Mouse (Mus musculus) E14TG2a.4 (cell line): ENCODE measurements at regions not wholly inside any gene's neighbourhood (a gene's known extent, or its start where the extent isn't known, plus 50 kb on each side); places are given as distances from the start of the nearest gene placed in this dataset.

Experiments used
- CTCF ChIP-seq: conservative IDR thresholded peaks from 2 replicates; pipeline ENCODE4 v1.5.1; 2014; ENCODE audit warnings: low read length
- NANOG ChIP-seq: IDR thresholded peaks from 2 replicates; pipeline ENCODE4 v1.6.1; 2014; ENCODE audit warnings: borderline replicate concordance, low read length, mixed read lengths

DNA sequence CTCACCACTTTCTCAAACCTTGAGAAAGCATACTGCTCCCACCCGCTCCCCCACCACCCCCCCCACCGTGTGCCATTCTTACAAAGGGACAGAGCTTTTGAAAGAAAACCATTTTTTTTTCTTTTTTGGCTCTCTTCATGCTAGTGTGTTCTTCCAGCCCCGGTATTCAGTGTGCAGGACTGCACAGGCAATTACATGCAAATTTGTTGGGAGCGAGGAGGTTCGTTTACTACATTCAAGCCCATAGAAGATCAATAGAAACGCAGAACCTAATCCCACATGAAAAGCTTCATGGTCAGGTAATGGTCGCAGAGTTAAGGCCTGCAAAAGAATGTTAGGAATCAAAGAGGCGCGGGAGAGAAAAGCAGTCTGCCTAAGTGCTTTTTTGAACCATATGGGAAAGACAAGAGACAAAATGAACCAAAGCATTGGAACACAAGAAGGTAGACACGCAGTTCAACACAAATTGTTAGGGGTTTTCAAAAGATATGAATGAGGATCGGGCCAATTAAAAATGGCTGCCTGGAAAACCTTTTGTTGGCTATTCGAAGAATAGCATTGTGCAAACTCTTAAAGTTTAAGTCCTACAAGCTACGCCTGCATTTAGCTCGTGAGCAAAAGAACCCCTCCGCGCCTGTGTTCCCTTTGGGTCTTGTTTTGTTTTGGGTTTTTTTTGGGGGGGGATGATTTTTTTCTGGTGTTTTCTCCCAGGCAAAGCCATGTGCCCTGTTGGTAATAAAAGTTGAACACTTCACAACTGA is 166.6 kb upstream of the Id4 start:
- TF ChIP-seq CTCF (no peak), NANOG (no peak)
